Mouse (Mus musculus) kidney, postnatal 0 days (tissue): ENCODE measurements around the gene 1810013L24Rik. TPM values are rescaled to one million over a fixed set of nuclear protein-coding genes. Genes with fewer than 3 reads are reported as not detected.

Source experiments
- ATAC-seq: fragments of 200-750 bp; cut with Nextera tagmentation; replicated peaks from 2 replicates; pipeline ENCODE4 v1.8.0; 2017; ENCODE audit warnings: low read depth, moderate number of reproducible peaks, moderate TSS enrichment, moderate library complexity; ENCODE audit not compliant: low FRiP score
- DNase-seq: peaks from one replicate; pipeline ENCODE4 v3.0.0-alpha.2; 2016; ENCODE audit warnings: low spot score
- H3K27ac ChIP-seq: fragments of 300-500 bp; sonication (generic); 2 replicates; pipeline ENCODE4 v1.5.1; 2014; ENCODE audit warnings: mild to moderate bottlenecking
- H3K27me3 ChIP-seq: fragments of 300-500 bp; sonication (generic); 2 replicates; pipeline ENCODE4 v1.6.1; 2014; ENCODE audit warnings: low read length, mixed read lengths; ENCODE audit not compliant: insufficient read depth
- H3K36me3 ChIP-seq: fragments of 300-500 bp; sonication (generic); 2 replicates; pipeline ENCODE4 v1.6.1; 2014; ENCODE audit warnings: low read length, mixed read lengths; ENCODE audit not compliant: insufficient read depth
- H3K4me1 ChIP-seq: fragments of 300-500 bp; sonication (generic); replicated peaks from 2 replicates; pipeline ENCODE4 v1.6.1; 2014; ENCODE audit warnings: antibody characterized with exemption, low read length, mixed read lengths; ENCODE audit not compliant: insufficient read depth
- H3K4me2 ChIP-seq: fragments of 300-500 bp; sonication (generic); 2 replicates; pipeline ENCODE4 v1.6.1; 2014; ENCODE audit warnings: mild to moderate bottlenecking, low read length, moderate library complexity, mixed read lengths
- H3K4me3 ChIP-seq: fragments of 300-500 bp; sonication (generic); replicated peaks from 2 replicates; pipeline ENCODE4 v1.5.1; 2014; ENCODE audit warnings: low read depth, low read length
- H3K9ac ChIP-seq: fragments of 300-500 bp; sonication (generic); 2 replicates; pipeline ENCODE4 v1.6.1; 2014; ENCODE audit warnings: low read depth, low read length
- H3K9me3 ChIP-seq: fragments of 300-500 bp; sonication (generic); replicated peaks from 2 replicates; pipeline ENCODE4 v1.6.1; 2016; ENCODE audit warnings: low read length, inconsistent platforms, mixed read lengths
- CTCF ChIP-seq: IDR thresholded peaks from 2 replicates; pipeline ENCODE4 v1.5.1; 2016; ENCODE audit warnings: antibody characterized with exemption, low read depth, mild to moderate bottlenecking, moderate library complexity
- WGBS: fragments of 180-500 bp; shearing (Covaris S2); extraction: QIAGEN DNeasy Blood & Tissue Kit; methylation state at CpG from one replicate; pipeline ENCODE4 v1.1.7; 2014; 5-methylcytosine and 5-hydroxymethylcytosine counted together
- polyA plus RNA-seq: library from polyadenylated mRNA; unstranded; fragments of >200 nt; fragmentation: Nextera tagmentation; extraction: Ambion mirVana; gene quantifications from 2 replicates; pipeline ENCODE4 v1.2.1, GENCODE M21; 2015

Gene 1810013L24Rik
- polyA plus RNA-seq, 1 experiment from 2014 or later, result 20.2 TPM

GRCm38 (mm10) chr16:8830431-8831211 lies 721 bp downstream of the 1810013L24Rik start:
- no peaks in the 10 kb centered on the region for H3K36me3 ChIP-seq
- DNase-seq (peak; percentile 79), ATAC-seq (no peak)
- H3K9ac ChIP-seq, result peak overlapping the region; percentile 100
- H3K4me1 ChIP-seq, result peaks cover 13% of the 10 kb centered on the region; the same call in 1 of the 2 replicates
- peak overlapping the region; percentile 84 for H3K4me2 ChIP-seq
- peak overlapping the region; percentile 99 for H3K27ac ChIP-seq
- WGBS, result under 1% methylated on average over 59 of the region's 74 CpGs
- no peak for TF ChIP-seq CTCF
- H3K27me3 ChIP-seq, result no peaks in the 10 kb centered on the region
- H3K4me3 ChIP-seq, result peak overlapping the region; percentile 100
- H3K9me3 ChIP-seq, result no peaks in the 10 kb centered on the region

- peak overlapping the region; percentile 99 for H3K27ac ChIP-seq
- peak; percentile 60 for DNase-seq
Observed at GRCm38 (mm10) chr16:8831241-8831640, 1.3 kb downstream of the 1810013L24Rik start.

GRCm38 (mm10) chr16:8836876-8837275 lies 7.0 kb downstream of the 1810013L24Rik start:
- WGBS, result 92% methylated on average over 1 of the region's 1 CpGs
- H3K36me3 ChIP-seq, result 0 out of 2 replicates have a peak, but pooled peaks cover 21% of the 10 kb centered on the region
- no peak for ATAC-seq

More at GRCm38 (mm10) chr16:8831241-8831640, 1.3 kb downstream of the 1810013L24Rik start:
- no peaks in the 10 kb centered on the region for H3K9me3 ChIP-seq
- WGBS, result 2% methylated on average over 12 of the region's 12 CpGs
- no peak for ATAC-seq
- no peaks in the 10 kb centered on the region for H3K36me3 ChIP-seq
- peak overlapping the region; percentile 100 for H3K4me3 ChIP-seq
- H3K4me2 ChIP-seq, result peak overlapping the region; percentile 84
- no peaks in the 10 kb centered on the region for H3K27me3 ChIP-seq
- peak overlapping the region; percentile 100 for H3K9ac ChIP-seq
- TF ChIP-seq CTCF, result no peak
- peaks cover 13% of the 10 kb centered on the region; the same call in 1 of the 2 replicates for H3K4me1 ChIP-seq

GRCm38 (mm10) chr16:8837595-8837994 lies 7.7 kb downstream of the 1810013L24Rik start:
- H3K9me3 ChIP-seq, result no peaks in the 10 kb centered on the region
- TF ChIP-seq CTCF, result no peak
- no peak overlapping the region for H3K9ac ChIP-seq
- H3K4me3 ChIP-seq, result no peak overlapping the region
- WGBS, result 90% methylated on average over 1 of the region's 1 CpGs
- no peak overlapping the region for H3K27ac ChIP-seq
- 0 out of 2 replicates have a peak, but pooled peaks cover 21% of the 10 kb centered on the region for H3K36me3 ChIP-seq
- ATAC-seq (no peak), DNase-seq (no peak)
- H3K4me1 ChIP-seq, result peaks cover 6% of the 10 kb centered on the region; the same call in 1 of the 2 replicates
- no peak overlapping the region for H3K4me2 ChIP-seq
- no peaks in the 10 kb centered on the region for H3K27me3 ChIP-seq

More at GRCm38 (mm10) chr16:8836876-8837275, 7.0 kb downstream of the 1810013L24Rik start:
- H3K9ac ChIP-seq, result no peak overlapping the region
- no peak overlapping the region for H3K4me3 ChIP-seq
- no peak for TF ChIP-seq CTCF
- no peaks in the 10 kb centered on the region for H3K9me3 ChIP-seq
- H3K27me3 ChIP-seq, result no peaks in the 10 kb centered on the region
- no peak overlapping the region for H3K4me2 ChIP-seq
- H3K27ac ChIP-seq, result no peak overlapping the region
- DNase-seq, result no peak
- H3K4me1 ChIP-seq, result peaks cover 11% of the 10 kb centered on the region; the same call in 1 of the 2 replicates

GRCm38 (mm10) chr16:8838921-8839320 lies 9.0 kb downstream of the 1810013L24Rik start:
- peaks cover 27% of the 10 kb centered on the region; the same call in 1 of the 2 replicates for H3K36me3 ChIP-seq
- H3K9ac ChIP-seq, result no peak overlapping the region
- TF ChIP-seq CTCF, result no peak
- H3K27ac ChIP-seq, result no peak overlapping the region
- 0 out of 2 replicates have a peak, but pooled peaks cover under 1% of the 10 kb centered on the region for H3K4me1 ChIP-seq
- H3K4me2 ChIP-seq, result no peak overlapping the region
- H3K4me3 ChIP-seq, result no peak overlapping the region
- no peak for ATAC-seq
- H3K27me3 ChIP-seq, result no peaks in the 10 kb centered on the region
- no peak for DNase-seq
- H3K9me3 ChIP-seq, result no peaks in the 10 kb centered on the region

GRCm38 (mm10) chr16:8840557-8840956 lies 10.7 kb downstream of the 1810013L24Rik start:
- Histone ChIP-seq H3K9me3 (no peaks in the 10 kb centered on the region), H3K4me1 (no peaks in the 10 kb centered on the region), H3K9ac (no peak overlapping the region), H3K4me3 (no peak overlapping the region), H3K36me3 (peaks cover 29% of the 10 kb centered on the region; the same call in 1 of the 2 replicates), H3K27me3 (no peaks in the 10 kb centered on the region), H3K27ac (no peak overlapping the region), H3K4me2 (no peak overlapping the region)
- no peak for ATAC-seq
- TF ChIP-seq CTCF, result no peak
- DNase-seq, result no peak
- 82% methylated on average over 3 of the region's 3 CpGs for WGBS
